Mouse (Mus musculus) urinary bladder, adult 2 months (tissue): ENCODE data around the gene Fdxr. TPM values are rescaled to one million over a fixed set of nuclear protein-coding genes. Genes with fewer than 3 reads are reported as not detected.

Experiments
- polyA plus RNA-seq: library from polyadenylated mRNA; depleted of rRNA; stranded (reverse); fragments of >200 nt; gene quantifications from 2 replicates; pipeline ENCODE4 v1.2.3, GENCODE M21; 2012; rRNA removed

Fdxr gene
- polyA plus RNA-seq, 1 experiment = 11.6 TPM

Other genes starting within 250 kb of the Fdxr start
- gene Cd300ld5, start 239.3 kb downstream of the Fdxr start, polyA plus RNA-seq = 3.1 and 5.2 TPM in 2 replicates
- 16.9 and 17.1 TPM in 2 replicates for gene Cd300ld3, start 228.6 kb downstream of the Fdxr start, polyA plus RNA-seq
- 0.04 and 0.15 TPM in 2 replicates for gene Cd300e, start 214.9 kb downstream of the Fdxr start, polyA plus RNA-seq
- gene Rab37, start 185.6 kb downstream of the Fdxr start, polyA plus RNA-seq = 0.77 and 0.94 TPM in 2 replicates
- gene Cd300lf, start 143.1 kb downstream of the Fdxr start, polyA plus RNA-seq = 0.52 and 1.5 TPM in 2 replicates
- gene Slc9a3r1, start 113.7 kb downstream of the Fdxr start, polyA plus RNA-seq = 67.7 and 76.3 TPM in 2 replicates
- 7.0 and 9.4 TPM in 2 replicates for gene Tmem104, start 89.6 kb downstream of the Fdxr start, polyA plus RNA-seq
- 27.5 and 32.2 TPM in 2 replicates for gene Nat9, start 89.2 kb downstream of the Fdxr start, polyA plus RNA-seq
- gene Grin2c, start 9.8 kb downstream of the Fdxr start, polyA plus RNA-seq = 0.74 and 1.0 TPM in 2 replicates
- gene Fads6, start 20.6 kb upstream of the Fdxr start, polyA plus RNA-seq = 0.99 and 1.1 TPM in 2 replicates
- not detected in 2 replicates for gene Otop2, start 30.1 kb upstream of the Fdxr start, polyA plus RNA-seq
- not detected in 2 replicates for gene Ush1g, start 45.0 kb upstream of the Fdxr start, polyA plus RNA-seq
- not detected in 2 replicates for gene Otop3, start 57.7 kb upstream of the Fdxr start, polyA plus RNA-seq
- 28.4 and 30.5 TPM in 2 replicates for gene Hid1, start 90.7 kb upstream of the Fdxr start, polyA plus RNA-seq
- gene Cdr2l, start 104.9 kb upstream of the Fdxr start, polyA plus RNA-seq = 10.8 and 11.9 TPM in 2 replicates
- gene Mrpl58, start 126.7 kb upstream of the Fdxr start, polyA plus RNA-seq = 89.3 and 89.6 TPM in 2 replicates
- 561 and 600 TPM in 2 replicates for gene Atp5h, start 142.9 kb upstream of the Fdxr start, polyA plus RNA-seq
- 35.6 TPM in 2 replicates for gene Kctd2, start 143.1 kb upstream of the Fdxr start, polyA plus RNA-seq
- gene Trim80, start 163.5 kb upstream of the Fdxr start, polyA plus RNA-seq = 0.04 and 0.09 TPM in 2 replicates
- 0.83 and 1.1 TPM in 2 replicates for gene Slc16a5, start 185.4 kb upstream of the Fdxr start, polyA plus RNA-seq
- 6.9 and 7.0 TPM in 2 replicates for gene Armc7, start 198.6 kb upstream of the Fdxr start, polyA plus RNA-seq
- 70.9 and 80.1 TPM in 2 replicates for gene Nt5c, start 214.8 kb upstream of the Fdxr start, polyA plus RNA-seq
- 89.2 and 102 TPM in 2 replicates for gene Jpt1, start 237.3 kb upstream of the Fdxr start, polyA plus RNA-seq